14 mouse cellular contexts compared by ENCODE assay signal in the genomic region with DNA sequence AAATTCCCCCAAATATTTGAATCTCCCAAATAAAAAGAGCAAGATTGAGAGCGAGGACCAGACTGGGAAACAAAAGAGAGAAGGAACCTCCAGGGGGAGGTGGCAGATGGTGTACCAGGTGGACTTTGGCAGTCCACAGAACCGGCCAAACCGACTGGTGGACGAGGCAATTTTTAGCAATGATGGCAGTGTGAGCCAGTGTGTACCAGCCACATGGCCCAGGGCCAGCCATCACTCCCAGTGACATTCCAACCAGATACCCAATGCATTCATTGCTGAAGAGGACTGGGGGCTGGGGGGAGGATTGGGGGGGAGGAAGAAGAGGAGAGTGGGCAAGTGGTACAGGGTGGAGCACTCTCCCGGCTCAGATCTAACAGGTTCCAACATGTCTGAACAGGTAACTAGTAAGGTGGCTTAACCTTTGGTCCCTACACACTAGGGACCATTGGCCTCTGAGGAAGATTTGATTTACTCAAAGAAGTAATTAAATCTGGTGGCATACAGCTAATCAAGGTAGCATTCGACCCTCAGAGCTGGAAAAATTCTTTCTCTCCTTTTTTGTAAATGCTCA.
DNase-seq lines count a peak whose midpoint lies in the region; ATAC-seq and TF ChIP-seq lines count a peak whose summit lies in the region.
"Had no signal": no experiment of that assay in that cellular context is flagged by ENCODE, and none has a peak within 500 bp of the region (broad histone marks: within the 10 kb centered on the region; RNA-seq: fewer than 3 reads in every experiment).

No protein-coding gene starts in this region.

- no peak for DNase-seq in midbrain, embryonic 10.5 days (ENCODE audit: low spot score)
- peak; percentile 95 to 99 for DNase-seq in cerebellum, adult 2 months
- DNase-seq in gastrocnemius, adult 2 months: no peak
- DNase-seq in right cerebral cortex, postnatal 25 days: no peak
- DNase-seq: adrenal gland, adult 8-10 months; heart, adult 2 months; heart, postnatal 14 days had no signal

- H3K9me3 ChIP-seq in midbrain, embryonic 12.5 days: no peaks in the 10 kb centered on the region
- H3K9me3 ChIP-seq in midbrain, embryonic 10.5 days (replicated peaks): no peaks in the 10 kb centered on the region
- H3K9me3 ChIP-seq in forebrain, embryonic 13.5 days (replicated peaks): no peaks in the 10 kb centered on the region
- H3K9me3 ChIP-seq in midbrain, embryonic 16.5 days (replicated peaks; ENCODE audit: control insufficient read depth, low read length, poor library complexity, severe bottlenecking): no peaks in the 10 kb centered on the region
- H3K9me3 ChIP-seq: embryonic facial prominence, embryonic 12.5 days had no signal

- intact Hi-C loops in gastrocnemius, adult 2 months (cut with DNase I): no loop called here

- 69% methylated on average over 6 of the region's 6 CpGs for WGBS in midbrain, embryonic 12.5 days
- WGBS in midbrain, embryonic 10.5 days: 83% methylated on average over 6 of the region's 6 CpGs
- WGBS in cerebellum, adult 2 months: 7% methylated on average over 6 of the region's 6 CpGs
- 45% methylated on average over 6 of the region's 6 CpGs for WGBS in forebrain, embryonic 13.5 days
- 53% methylated on average over 6 of the region's 6 CpGs for WGBS in midbrain, embryonic 16.5 days

- peaks cover 13% of the 10 kb centered on the region; the same call in 1 of the 2 replicates for H3K4me1 ChIP-seq in midbrain, embryonic 12.5 days
- peaks cover 24% of the 10 kb centered on the region for H3K4me1 ChIP-seq in midbrain, embryonic 10.5 days
- H3K4me1 ChIP-seq in cerebellum, adult 2 months (ENCODE audit: control insufficient read depth, insufficient read depth, low read length): peaks cover 23% of the 10 kb centered on the region
- H3K4me1 ChIP-seq in forebrain, embryonic 13.5 days: peaks cover 32% of the 10 kb centered on the region
- 0 out of 2 replicates have a peak, but pooled peaks cover 3% of the 10 kb centered on the region for H3K4me1 ChIP-seq in midbrain, embryonic 16.5 days (ENCODE audit: control insufficient read depth, insufficient read depth, low read length)
- H3K4me1 ChIP-seq: embryonic facial prominence, embryonic 12.5 days had no signal

- no peak overlapping the region for H3K9ac ChIP-seq in midbrain, embryonic 12.5 days (replicated peaks)
- no peak overlapping the region for H3K9ac ChIP-seq in forebrain, embryonic 13.5 days
- H3K9ac ChIP-seq in midbrain, embryonic 16.5 days (ENCODE audit: low read depth, low read length): no peak overlapping the region
- H3K9ac ChIP-seq: embryonic facial prominence, embryonic 12.5 days; liver, embryonic 14.5 days had no signal

- peak overlapping the region; percentile 25; the same call in 1 of the 2 replicates for H3K27ac ChIP-seq in midbrain, embryonic 12.5 days (replicated peaks)
- H3K27ac ChIP-seq in midbrain, embryonic 10.5 days (replicated peaks): no peak overlapping the region
- H3K27ac ChIP-seq in cerebellum, adult 2 months (ENCODE audit: insufficient read depth, low read length): peak overlapping the region; percentile 61; the same call in 1 of the 2 replicates
- no peak overlapping the region for H3K27ac ChIP-seq in forebrain, embryonic 13.5 days
- no peak overlapping the region for H3K27ac ChIP-seq in midbrain, embryonic 16.5 days (ENCODE audit: low read length)
- no peak overlapping the region for H3K27ac ChIP-seq in gastrocnemius, adult 2 months
- H3K27ac ChIP-seq: embryonic facial prominence, embryonic 12.5 days; heart, adult 2 months; layer of hippocampus, adult 2 months; liver, embryonic 14.5 days had no signal

- H3K27me3 ChIP-seq in midbrain, embryonic 12.5 days: 0 out of 2 replicates have a peak, but pooled peaks cover 4% of the 10 kb centered on the region
- no peaks in the 10 kb centered on the region for H3K27me3 ChIP-seq in midbrain, embryonic 10.5 days (ENCODE audit: low read depth, poor library complexity, severe bottlenecking)
- H3K27me3 ChIP-seq in cerebellum, adult 2 months (ENCODE audit: control insufficient read depth, insufficient read depth, low read length): no peaks in the 10 kb centered on the region
- no peaks in the 10 kb centered on the region for H3K27me3 ChIP-seq in forebrain, embryonic 13.5 days
- no peaks in the 10 kb centered on the region for H3K27me3 ChIP-seq in midbrain, embryonic 16.5 days (ENCODE audit: control insufficient read depth, insufficient read depth, low read depth, low read length)
- H3K27me3 ChIP-seq: CH12.LX; embryonic facial prominence, embryonic 12.5 days had no signal

- TF ChIP-seq CTCF in cerebellum, adult 2 months (IDR thresholded peaks at IDR 0.05; ENCODE audit: borderline replicate concordance, insufficient read depth, low read depth, low read length): peak; percentile 35; the same call in 1 of the 2 replicates
- TF ChIP-seq CTCF in gastrocnemius, adult 2 months (IDR thresholded peaks at IDR 0.05): no peak

- 0 out of 2 replicates have a peak, but pooled peaks have one; percentile 19 for ATAC-seq in midbrain, embryonic 12.5 days (ENCODE audit: low FRiP score, low read depth)
- peak; percentile 71 for ATAC-seq in forebrain, embryonic 13.5 days
- peak; percentile 41; the same call in 1 of the 2 replicates for ATAC-seq in midbrain, embryonic 16.5 days

- no peak for TF ChIP-seq POLR2A in cerebellum, adult 2 months (IDR thresholded peaks at IDR 0.05; ENCODE audit: borderline replicate concordance, insufficient read depth, low read length)

- H3K4me3 ChIP-seq in midbrain, embryonic 12.5 days: no peak overlapping the region
- no peak overlapping the region for H3K4me3 ChIP-seq in midbrain, embryonic 10.5 days
- H3K4me3 ChIP-seq in cerebellum, adult 2 months (replicated peaks; ENCODE audit: insufficient read depth, low read depth, low read length): peak overlapping the region; percentile 11
- H3K4me3 ChIP-seq in forebrain, embryonic 13.5 days: no peak overlapping the region
- H3K4me3 ChIP-seq in midbrain, embryonic 16.5 days (ENCODE audit: low read depth, low read length): no peak overlapping the region
- no peak overlapping the region for H3K4me3 ChIP-seq in gastrocnemius, adult 2 months
- H3K4me3 ChIP-seq: embryonic facial prominence, embryonic 12.5 days; heart, adult 2 months; layer of hippocampus, adult 2 months had no signal

- no peak overlapping the region for H3K4me2 ChIP-seq in midbrain, embryonic 12.5 days (replicated peaks)
- H3K4me2 ChIP-seq in forebrain, embryonic 13.5 days: no peak overlapping the region
- H3K4me2 ChIP-seq in midbrain, embryonic 16.5 days (ENCODE audit: low read length): no peak overlapping the region
- H3K4me2 ChIP-seq: embryonic facial prominence, embryonic 12.5 days had no signal

- H3K36me3 ChIP-seq in midbrain, embryonic 12.5 days: no peaks in the 10 kb centered on the region
- no peaks in the 10 kb centered on the region for H3K36me3 ChIP-seq in midbrain, embryonic 10.5 days
- no peaks in the 10 kb centered on the region for H3K36me3 ChIP-seq in forebrain, embryonic 13.5 days (ENCODE audit: poor library complexity, severe bottlenecking)
- no peaks in the 10 kb centered on the region for H3K36me3 ChIP-seq in midbrain, embryonic 16.5 days (ENCODE audit: control insufficient read depth, insufficient read depth, low read length)
- H3K36me3 ChIP-seq: embryonic facial prominence, embryonic 12.5 days had no signal

Comparison
In these comparisons a context has a peak if more than half of its experiments do, and no peak if none do; other contexts are left out.
1. H3K27ac ChIP-seq: peak in midbrain, embryonic 12.5 days (single experiment) and cerebellum, adult 2 months (single experiment); none in midbrain, embryonic 10.5 days (single experiment), forebrain, embryonic 13.5 days (single experiment), midbrain, embryonic 16.5 days (single experiment) and gastrocnemius, adult 2 months (single experiment).
2. ATAC-seq: peak in every context shown above with its lines; median percentile 71 in forebrain, embryonic 13.5 days; 41 in midbrain, embryonic 16.5 days; 19 in midbrain, embryonic 12.5 days.
3. DNase-seq: peak in cerebellum, adult 2 months (2 of 2); none in midbrain, embryonic 10.5 days (single experiment), gastrocnemius, adult 2 months (single experiment) and right cerebral cortex, postnatal 25 days (single experiment).